Mouse (Mus musculus): ENCODE measurements around the gene 0610040J01Rik. TPM values are rescaled to one million over a fixed set of nuclear protein-coding genes. Genes with fewer than 3 reads are reported as not detected.

Gene 0610040J01Rik
- total RNA-seq, 2 experiments from 2014 or later = 12.2 TPM; not detected in 1

DNA sequence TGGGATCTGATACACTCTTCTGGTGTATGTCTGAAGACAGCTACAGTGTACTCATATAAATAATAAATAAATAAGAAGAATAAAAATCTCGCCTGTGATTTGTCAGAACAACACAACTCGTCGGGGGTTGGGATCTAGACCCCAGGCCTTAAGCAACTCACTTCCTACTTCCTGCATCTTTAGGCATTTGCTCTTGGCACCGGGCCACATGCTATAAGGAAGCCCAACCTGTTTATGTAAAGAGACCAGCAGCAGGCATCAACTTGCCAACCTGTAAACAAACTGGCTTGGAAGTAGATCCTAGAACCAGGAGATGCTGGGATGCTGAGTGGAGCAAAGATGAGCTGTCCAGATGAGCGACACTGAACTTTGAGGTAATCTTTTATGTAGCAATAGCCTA is 129.7 kb downstream of the 0610040J01Rik start:
- no peak for ATAC-seq (replicated peaks; ENCODE audit: low FRiP score, poor library complexity, severe bottlenecking)

DNA sequence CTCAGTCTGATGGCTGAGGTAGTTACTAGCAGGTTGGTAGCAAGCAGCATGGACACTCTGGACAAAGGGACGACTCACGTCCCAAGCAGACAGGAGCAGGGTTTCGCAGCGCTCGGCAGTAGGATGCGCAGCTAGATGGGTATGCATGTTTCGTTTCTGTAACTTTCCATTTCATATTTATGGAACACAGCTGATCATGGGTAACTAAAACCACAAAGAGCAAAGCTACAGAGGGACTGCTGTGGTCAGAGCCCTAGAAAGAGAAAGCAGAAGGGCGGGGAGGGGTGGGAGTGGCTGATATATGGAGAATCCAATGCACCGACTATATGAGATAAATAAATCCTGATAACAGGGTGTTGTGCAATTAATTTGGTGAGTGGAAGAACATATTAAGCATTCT is 131.1 kb downstream of the 0610040J01Rik start:
- no peak for ATAC-seq (replicated peaks; ENCODE audit: low FRiP score, poor library complexity, severe bottlenecking)

- no peak for ATAC-seq (replicated peaks; ENCODE audit: low FRiP score, poor library complexity, severe bottlenecking)
Measured at GRCm38 (mm10) chr5:63947526-63947925, 135.4 kb downstream of the 0610040J01Rik start.

DNA sequence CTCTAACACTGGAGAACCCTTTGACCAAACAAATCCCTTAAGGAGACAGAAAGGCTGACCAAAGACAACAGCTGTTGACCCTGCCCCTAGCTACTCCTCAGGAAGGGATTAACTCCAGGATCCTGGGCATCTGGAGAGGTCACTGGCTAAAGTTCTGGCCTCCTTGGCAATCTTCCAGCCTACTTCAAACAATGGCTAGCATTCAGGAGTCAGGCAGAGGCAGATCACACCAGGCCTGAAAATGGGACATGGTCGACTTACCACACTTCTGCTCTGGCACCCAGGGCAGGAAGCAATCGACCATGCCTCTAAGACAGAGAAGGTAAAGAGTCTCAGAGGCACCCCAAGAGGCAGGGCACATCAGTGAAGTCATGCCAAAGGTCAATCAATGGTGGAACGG is 137.0 kb downstream of the 0610040J01Rik start:
- ATAC-seq (replicated peaks; ENCODE audit: low FRiP score, poor library complexity, severe bottlenecking) = no peak

Other genes starting within 250 kb of the 0610040J01Rik start
- gene Nwd2, start 163.3 kb upstream of the 0610040J01Rik start, total RNA-seq (2015; ENCODE audit: low replicate concordance) = not detected in 2 replicates
- gene Nwd2, start 163.3 kb upstream of the 0610040J01Rik start, total RNA-seq (2017; ENCODE audit: low replicate concordance) = not detected in 2 replicates
- gene Rell1, start 156.5 kb downstream of the 0610040J01Rik start, total RNA-seq (2015; ENCODE audit: low replicate concordance) = 19.5 and 45.3 TPM in 2 replicates
- 45.3 and 64.4 TPM in 2 replicates for gene Rell1, start 156.5 kb downstream of the 0610040J01Rik start, total RNA-seq (2017; ENCODE audit: low replicate concordance)

All from erythroid progenitor cell, adult 5-6 weeks (primary cell).